Mouse (Mus musculus): ENCODE results near the gene Khnyn.

Gene Khnyn

GRCm38 (mm10) chr14:55873242-55873713 lies 11.5 kb upstream of the Khnyn start:
- DNase-seq (ENCODE audit: low read depth, low spot score): no peak

DNA sequence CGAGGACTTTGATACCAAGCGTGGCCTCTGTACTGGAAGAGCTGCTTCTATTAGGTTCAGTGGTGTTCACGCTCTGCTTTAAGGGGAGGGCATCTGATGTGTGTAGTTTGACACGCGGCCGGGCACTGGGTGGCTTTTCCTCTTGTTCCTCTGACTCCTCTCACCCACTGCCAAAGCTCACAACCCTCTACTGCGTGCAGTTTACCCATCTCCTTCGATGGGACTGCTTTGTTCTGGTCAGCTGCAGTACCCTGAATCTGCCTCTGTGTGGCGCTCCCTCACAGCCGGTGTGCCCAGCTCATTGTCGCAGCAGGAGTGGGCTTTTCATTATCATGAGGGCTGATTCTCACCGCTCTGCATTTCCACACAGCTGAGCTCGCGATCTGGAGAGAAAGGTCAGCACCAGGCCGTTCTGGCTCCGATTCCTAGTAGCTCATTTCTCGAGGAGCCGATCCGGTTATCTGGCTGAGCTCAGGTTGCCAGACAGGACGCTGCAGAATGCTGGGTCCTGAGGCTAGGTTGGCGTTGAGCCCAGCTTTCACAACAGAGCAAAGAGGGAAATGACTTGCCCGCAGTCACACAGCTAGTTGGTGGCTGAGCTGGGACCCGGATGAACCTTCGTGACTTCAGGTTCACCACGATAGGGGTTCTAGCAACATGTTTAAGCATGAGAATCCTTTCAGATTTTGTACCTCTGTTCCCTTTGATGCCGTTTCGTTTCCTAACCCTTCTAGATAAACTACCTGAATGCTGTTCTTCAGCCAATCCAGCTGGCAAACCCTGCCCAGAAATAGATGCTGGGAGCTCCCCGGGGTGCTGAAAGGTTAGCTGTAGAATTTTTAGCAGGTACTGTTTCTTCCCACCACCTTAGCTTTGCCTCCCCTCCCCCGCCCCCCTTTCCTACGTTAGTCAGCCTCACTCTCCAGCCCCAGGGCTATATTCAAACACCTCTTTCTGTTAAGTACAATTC lies 10.7 kb upstream of the Khnyn start:
- DNase-seq (ENCODE audit: low read depth, low spot score): no peak

- DNase-seq (ENCODE audit: low read depth, low spot score): no peak
Measured at GRCm38 (mm10) chr14:55877469-55878315, 7.1 kb upstream of the Khnyn start.

GRCm38 (mm10) chr14:55878316-55878940 lies 6.3 kb upstream of the Khnyn start:
- no peak for DNase-seq (ENCODE audit: low read depth, low spot score)

GRCm38 (mm10) chr14:55879623-55880022 lies 5.1 kb upstream of the Khnyn start:
- DNase-seq (ENCODE audit: low read depth, low spot score): peak; percentile 61

DNA sequence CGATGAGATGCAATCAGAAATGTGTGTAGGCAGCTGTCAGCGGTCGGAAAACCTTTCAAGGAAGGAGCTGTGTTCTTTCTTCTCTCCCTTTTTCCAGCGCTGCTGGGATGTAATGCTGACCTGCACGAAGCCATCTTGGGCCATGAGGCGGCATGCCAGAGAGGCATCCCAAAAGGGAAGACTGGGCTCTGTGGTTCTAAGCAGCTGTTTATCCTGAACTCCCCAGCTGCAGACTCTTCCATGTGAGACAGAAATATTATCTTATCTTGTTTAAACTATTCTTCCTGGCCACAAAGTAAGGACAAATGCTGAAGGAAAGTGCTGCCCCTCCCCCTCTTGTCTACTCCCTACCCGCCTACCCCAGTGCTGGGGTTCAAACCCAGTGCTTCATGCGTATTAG lies 3.8 kb upstream of the Khnyn start:
- no peak for DNase-seq (ENCODE audit: low read depth, low spot score)

DNA sequence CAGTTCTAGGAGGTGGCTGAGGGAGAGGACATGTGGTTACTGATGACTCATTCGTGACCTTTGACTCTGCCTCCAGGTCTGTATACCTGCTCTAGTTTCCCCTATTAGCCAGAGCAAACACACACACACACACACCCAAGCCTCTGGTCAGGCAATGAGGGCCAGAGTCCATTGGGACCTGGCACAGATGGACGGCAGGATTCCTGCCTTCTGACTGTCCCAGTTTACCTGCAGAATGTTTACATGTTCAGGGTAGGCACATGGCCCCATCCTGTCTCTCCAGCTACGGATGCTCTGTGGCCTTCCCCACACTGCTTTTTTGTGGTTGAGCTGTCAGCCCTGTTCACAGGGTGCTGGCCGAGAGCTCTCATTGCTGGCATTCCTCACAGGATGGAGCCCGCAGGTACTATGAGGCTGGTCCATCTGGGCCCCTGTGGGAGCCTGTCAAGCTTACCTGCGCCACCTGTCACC lies 2.5 kb upstream of the Khnyn start:
- DNase-seq (ENCODE audit: low read depth, low spot score): no peak

GRCm38 (mm10) chr14:55883149-55883661 lies 1.5 kb upstream of the Khnyn start:
- no peak for DNase-seq (ENCODE audit: low read depth, low spot score)

DNA sequence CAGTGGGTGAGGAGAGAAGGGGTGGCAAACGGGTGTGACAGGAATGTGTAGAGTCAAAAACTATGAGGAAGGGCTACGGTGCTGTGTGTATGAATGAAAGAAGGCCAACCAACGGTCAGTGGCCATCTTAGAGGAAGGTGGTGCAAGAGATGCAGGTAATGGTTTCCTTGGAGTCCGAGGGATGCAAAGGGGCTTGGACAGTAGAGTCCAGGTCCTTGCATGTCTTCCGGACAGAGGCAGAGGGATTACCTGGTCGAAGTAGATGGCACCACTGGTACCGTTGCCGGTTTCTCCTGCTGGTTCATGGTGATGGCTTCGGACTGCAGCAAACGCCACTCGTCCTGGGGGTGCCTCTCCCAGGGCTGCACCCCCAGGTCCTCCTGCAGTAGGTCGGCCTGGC lies 1.1 kb upstream of the Khnyn start:
- DNase-seq (ENCODE audit: low read depth, low spot score): no peak

DNA sequence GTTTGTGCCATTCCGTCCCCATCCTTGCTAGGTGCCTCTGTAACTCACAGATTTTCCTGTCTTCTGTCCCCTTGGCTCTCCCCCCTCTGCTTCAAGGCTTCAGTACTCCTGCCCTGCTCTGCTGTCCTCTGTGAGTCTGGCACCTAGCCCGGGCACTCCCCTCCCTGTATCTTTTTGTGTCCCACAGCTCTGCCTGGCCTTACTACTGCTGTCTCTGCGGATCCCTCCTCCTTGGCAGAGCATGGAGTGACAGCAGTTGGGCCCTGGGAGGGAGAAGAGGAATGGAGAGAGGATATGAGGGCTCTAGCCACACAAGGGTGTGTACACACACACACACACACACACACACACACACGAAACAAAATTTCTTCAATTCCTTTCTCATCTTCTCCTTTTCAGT lies 581 bp upstream of the Khnyn start, which contains the start of gene Cbln3:
Cbln3 (minus strand) TSS at position 227 of the 400 bp plus-strand sequence.
- DNase-seq (ENCODE audit: low read depth, low spot score): no peak

GRCm38 (mm10) chr14:55885114-55885790 lies 505 bp downstream of the Khnyn start:
- DNase-seq (ENCODE audit: low read depth, low spot score): no peak

DNA sequence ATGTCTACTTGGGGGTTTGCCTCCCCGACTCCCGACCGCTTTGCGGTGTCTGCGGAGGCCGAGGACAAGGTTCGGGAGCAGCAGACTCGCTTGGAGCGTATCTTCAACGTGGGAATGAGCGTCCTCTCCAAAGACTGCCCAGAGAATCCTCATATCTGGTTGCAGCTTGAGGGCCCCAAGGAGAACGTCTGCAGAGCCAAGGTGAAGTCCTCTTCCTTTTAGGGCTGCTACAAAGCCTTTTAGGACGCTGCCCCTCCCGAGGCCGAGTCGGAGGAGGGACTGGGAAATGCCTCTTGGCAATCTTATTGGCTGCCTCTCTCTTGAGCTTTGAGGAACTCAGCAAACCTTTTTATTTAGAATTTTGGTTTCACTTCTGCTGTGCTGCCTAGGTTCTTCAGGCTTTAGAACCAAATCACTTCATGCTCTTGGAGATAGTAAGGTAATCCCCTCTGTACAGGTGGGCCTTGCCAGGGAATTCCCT lies 1.1 kb downstream of the Khnyn start:
- no peak for DNase-seq (ENCODE audit: low read depth, low spot score)

GRCm38 (mm10) chr14:55886571-55887382 lies 2.0 kb downstream of the Khnyn start:
- no peak for DNase-seq (ENCODE audit: low read depth, low spot score)

DNA sequence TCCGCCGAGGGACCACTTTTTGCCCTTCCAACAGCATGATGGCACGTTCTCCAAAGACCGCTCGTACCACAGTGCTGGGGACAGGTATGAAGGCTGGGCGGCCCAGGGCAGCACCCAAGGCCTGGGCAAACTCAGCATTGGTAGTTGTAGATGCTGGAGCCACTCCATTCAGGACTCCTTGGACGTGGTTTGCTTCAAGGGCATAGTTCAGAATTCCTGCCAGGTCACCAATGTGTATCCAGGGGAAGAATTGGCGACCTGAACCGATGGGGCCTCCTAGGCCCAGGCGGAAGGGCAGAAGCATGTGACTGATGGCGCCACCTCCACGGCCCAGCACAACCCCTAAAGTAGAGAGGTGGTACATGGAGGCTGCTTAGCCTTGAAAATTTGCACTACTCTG lies 12.9 kb downstream of the Khnyn start:
- DNase-seq (ENCODE audit: low read depth, low spot score): no peak

DNA sequence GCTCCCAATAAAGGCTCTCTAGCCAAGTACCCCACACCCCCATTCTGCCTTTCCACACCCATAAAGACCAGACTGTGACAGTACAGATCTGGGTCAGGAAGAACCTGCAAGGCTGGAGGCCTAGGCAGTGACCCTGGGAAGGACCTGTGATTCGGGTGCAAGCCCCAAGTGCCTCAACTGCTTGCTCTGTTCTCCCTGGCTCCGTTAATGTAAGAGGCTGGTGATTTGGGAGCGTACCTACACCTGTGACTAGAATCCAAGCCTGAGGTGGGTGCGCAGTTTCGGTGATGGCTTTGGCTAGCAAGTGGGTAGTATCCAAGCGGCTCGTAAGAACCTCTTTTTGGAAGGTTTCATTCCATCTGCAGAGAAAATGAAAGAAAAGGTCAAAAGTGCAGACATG lies 14.2 kb downstream of the Khnyn start:
- no peak for DNase-seq (ENCODE audit: low read depth, low spot score)

DNA sequence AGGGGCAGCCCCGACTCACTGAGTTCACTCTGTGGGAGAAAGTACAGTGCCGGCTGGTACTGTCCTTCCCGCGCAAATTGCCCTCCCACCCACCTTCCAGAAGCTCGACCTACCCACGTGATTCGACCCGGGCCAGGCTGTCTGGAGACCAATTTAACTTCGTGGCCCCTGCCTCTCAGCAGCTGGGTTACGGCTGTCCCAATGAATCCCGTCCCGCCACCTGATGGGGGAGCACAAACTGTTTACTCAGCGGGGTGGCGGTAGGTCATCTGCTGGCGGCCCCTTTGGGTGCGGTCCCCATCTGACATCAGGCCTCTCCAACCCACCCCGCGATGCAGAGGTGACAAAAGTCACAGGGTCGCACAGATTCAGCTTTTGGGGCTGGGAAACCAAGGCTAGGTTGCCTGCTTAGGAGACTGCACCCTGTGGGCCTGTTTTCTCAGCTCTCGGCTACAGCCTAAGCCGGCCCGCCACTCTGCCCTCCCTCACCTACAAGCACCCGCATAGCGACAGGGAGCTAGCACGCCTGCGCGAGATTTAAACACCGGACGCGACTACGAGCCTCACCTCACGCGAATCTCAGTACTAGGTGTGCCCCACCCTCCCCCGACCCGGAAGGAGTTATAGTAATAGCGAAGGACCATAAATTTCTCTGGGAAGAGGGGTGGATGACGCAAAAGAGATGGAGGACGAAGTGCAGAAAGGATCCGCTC lies 15.1 kb downstream of the Khnyn start, which contains the start of gene Sdr39u1:
Sdr39u1 (minus strand) TSS at position 593 of the 713 bp plus-strand sequence.
- DNase-seq (ENCODE audit: low read depth, low spot score): peak; percentile 84

GRCm38 (mm10) chr14:55900414-55900755 lies 15.6 kb downstream of the Khnyn start:
- DNase-seq (ENCODE audit: low read depth, low spot score): no peak

DNA sequence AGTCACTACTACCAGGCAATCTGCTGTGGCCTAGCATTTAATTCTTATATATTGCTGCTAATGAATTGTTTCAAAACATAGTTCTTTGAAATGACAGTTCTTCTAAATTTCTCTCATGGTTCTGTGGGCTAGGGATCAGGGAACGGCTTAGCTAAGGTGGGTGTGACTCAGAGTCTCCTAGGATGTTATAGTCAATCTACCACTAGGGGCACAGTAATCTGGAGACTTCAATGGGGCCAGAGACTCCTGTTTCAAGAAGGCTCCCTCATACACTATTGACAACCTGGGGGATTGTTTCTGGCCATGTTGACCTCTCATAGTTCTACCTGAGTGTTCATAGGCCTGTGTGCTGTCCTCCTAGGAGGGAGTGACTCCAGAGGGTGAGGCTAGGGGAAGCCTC lies 20.8 kb downstream of the Khnyn start:
- DNase-seq (ENCODE audit: low read depth, low spot score): no peak

DNA sequence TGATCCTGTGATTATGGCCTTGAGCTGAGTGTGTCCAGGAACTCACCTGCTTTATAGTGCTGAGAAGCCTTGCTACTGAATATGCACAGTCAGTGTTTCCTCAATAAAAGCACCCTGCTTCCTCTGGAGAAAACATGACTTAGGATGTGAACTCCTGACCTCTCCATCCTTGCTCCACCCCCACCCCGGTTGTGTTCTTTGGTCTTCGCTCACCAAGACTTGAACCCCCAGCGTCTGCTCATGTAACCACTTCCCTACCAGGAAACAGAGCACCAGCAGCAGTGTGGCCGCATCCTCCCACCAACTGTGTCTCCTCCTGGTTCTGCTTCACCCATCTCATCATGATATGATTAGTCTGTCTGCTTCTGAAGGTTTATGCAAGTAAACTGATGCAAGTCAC lies 28.7 kb downstream of the Khnyn start:
- DNase-seq (ENCODE audit: low read depth, low spot score): no peak
